Mouse (Mus musculus): ENCODE results near the gene Btbd1. TPM values are rescaled to one million over a fixed set of nuclear protein-coding genes. Genes with fewer than 3 reads are reported as not detected.
A peak's percentile ranks its signal among the peaks of the same experiment; 100 is the strongest.

Btbd1 gene
- polyA plus RNA-seq (2015; fragmentation: Nextera tagmentation; extraction: Ambion mirVana), result 64.6 and 68.4 TPM in 2 replicates

DNA sequence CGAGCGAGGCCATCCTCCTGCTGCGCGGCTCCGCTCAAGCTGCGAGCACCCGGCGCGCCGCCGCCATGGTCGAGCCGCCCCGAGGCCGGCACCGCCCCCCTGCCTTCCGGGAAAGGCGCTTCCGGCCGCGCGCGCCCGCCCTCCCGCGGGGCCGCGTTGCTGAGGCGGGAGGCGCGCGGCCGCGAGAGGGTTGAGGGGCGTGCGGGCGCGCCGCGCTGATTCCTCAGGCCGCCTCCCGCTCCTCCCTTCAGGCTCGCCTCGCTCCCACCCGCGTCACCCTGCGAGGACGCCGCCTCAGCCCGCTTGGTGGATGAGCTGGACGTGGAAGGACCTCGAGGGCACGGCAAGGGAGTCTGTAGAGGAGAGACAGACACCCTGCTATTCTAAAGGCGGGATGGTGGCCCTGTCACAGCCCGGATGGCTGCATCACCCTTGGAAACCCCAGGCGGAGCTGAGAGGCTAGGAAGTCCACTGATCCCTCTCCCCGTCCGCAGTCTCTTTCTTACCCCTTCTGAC lies at the start of gene Btbd1:
Gene Btbd1, minus strand, starts transcription at position 53 of the 516 bp plus-strand sequence.
- peak within 1 kb of the TSS; percentile 76 for H3K4me2 ChIP-seq
- no peaks in the 10 kb centered on the region for H3K9me3 ChIP-seq
- peak; percentile 92 for ATAC-seq (ENCODE audit: borderline replicate concordance, extremely low read depth, low FRiP score, low TSS enrichment)
- peak within 1 kb of the TSS; percentile 85 for H3K4me3 ChIP-seq
- H3K27me3 ChIP-seq, result no peaks in the 10 kb centered on the region
- H3K36me3 ChIP-seq, result no peaks in the 10 kb centered on the region
- H3K27ac ChIP-seq, result peak within 1 kb of the TSS; percentile 96
- WGBS, result under 1% methylated on average over 37 of the region's 58 CpGs
- H3K9ac ChIP-seq, result peak within 1 kb of the TSS; percentile 89
- peaks cover 37% of the 10 kb centered on the region for H3K4me1 ChIP-seq

- no peak for ATAC-seq (ENCODE audit: borderline replicate concordance, extremely low read depth, low FRiP score, low TSS enrichment)
- H3K9me3 ChIP-seq, result no peaks in the 10 kb centered on the region
- no peaks in the 10 kb centered on the region for H3K36me3 ChIP-seq
- no peaks in the 10 kb centered on the region for H3K27me3 ChIP-seq
- no peak overlapping the region for H3K4me2 ChIP-seq
- H3K4me1 ChIP-seq, result peaks cover 17% of the 10 kb centered on the region; the same call in 1 of the 2 replicates
- 41% methylated on average over 9 of the region's 9 CpGs for WGBS
- no peak overlapping the region for H3K27ac ChIP-seq
- H3K4me3 ChIP-seq, result no peak overlapping the region
- H3K9ac ChIP-seq, result no peak overlapping the region
Observed at GRCm38 (mm10) chr7:81875372-81875771, 46.1 kb upstream of the Btbd1 start.

- no peak overlapping the region for H3K9ac ChIP-seq
- no peak overlapping the region for H3K4me2 ChIP-seq
- WGBS, result 58% methylated on average over 6 of the region's 6 CpGs
- no peaks in the 10 kb centered on the region for H3K27me3 ChIP-seq
- ATAC-seq (ENCODE audit: borderline replicate concordance, extremely low read depth, low FRiP score, low TSS enrichment), result no peak
- H3K36me3 ChIP-seq, result no peaks in the 10 kb centered on the region
- H3K4me1 ChIP-seq, result peaks cover 17% of the 10 kb centered on the region; the same call in 1 of the 2 replicates
- H3K9me3 ChIP-seq, result no peaks in the 10 kb centered on the region
- no peak overlapping the region for H3K4me3 ChIP-seq
- no peak overlapping the region for H3K27ac ChIP-seq
Observed at GRCm38 (mm10) chr7:81874636-81875035, 45.4 kb upstream of the Btbd1 start.

DNA sequence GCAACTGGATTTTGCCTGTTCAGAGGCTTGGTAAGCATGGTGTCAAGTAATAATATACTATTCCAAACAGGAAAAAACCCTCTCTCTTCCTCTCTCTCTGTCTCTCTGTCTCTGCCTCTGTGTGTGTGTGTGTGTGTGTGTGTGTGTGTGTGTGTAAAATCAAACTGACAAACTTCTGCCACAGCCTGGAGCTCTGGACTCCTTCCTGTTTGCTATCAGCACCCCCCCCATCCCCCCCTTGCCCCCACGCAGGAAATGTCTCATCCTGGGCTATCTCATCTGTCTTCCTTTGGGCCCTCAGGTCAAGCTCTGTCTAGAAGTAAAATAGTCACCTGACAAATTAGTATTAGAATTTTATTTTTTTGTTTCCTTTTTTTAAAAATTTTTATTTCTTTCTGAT lies 44.6 kb upstream of the Btbd1 start:
- no peak overlapping the region for H3K4me2 ChIP-seq

DNA sequence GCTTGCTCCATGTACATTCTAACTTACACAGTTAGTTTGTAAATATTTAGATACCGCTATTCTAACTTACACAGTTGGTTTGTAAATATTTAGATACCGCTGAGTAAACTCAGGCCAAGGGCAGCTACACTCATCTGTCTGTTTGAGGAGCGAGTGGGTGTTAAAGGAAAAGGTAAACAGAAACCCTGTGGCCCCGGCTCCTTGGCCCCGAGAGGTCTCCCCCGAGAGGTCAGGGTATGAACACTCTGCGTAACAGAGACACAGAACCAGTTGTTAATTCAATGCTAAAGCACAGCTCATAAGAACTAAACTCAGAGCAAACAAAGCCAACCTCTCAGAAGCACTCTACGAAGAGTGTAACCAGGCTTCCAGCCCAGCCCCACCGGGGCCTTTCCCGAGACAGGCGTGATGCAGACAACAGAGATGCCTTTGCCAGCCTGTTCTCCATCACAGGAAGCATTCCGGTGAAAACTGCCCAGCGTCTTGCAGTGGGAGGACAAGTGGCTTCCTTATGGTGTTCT lies 43.3 kb upstream of the Btbd1 start:
- ATAC-seq (ENCODE audit: borderline replicate concordance, extremely low read depth, low FRiP score, low TSS enrichment), result peak; percentile 71
- H3K27ac ChIP-seq, result no peak overlapping the region
- H3K9me3 ChIP-seq, result no peaks in the 10 kb centered on the region
- no peaks in the 10 kb centered on the region for H3K27me3 ChIP-seq
- no peak overlapping the region for H3K4me2 ChIP-seq
- H3K9ac ChIP-seq, result no peak overlapping the region
- no peaks in the 10 kb centered on the region for H3K36me3 ChIP-seq
- peaks cover 17% of the 10 kb centered on the region; the same call in 1 of the 2 replicates for H3K4me1 ChIP-seq
- no peak overlapping the region for H3K4me3 ChIP-seq
- 22% methylated on average over 13 of the region's 13 CpGs for WGBS

More for the DNA sequence above, 44.6 kb upstream of the Btbd1 start:
- Histone ChIP-seq H3K9ac (no peak overlapping the region), H3K36me3 (no peaks in the 10 kb centered on the region), H3K4me1 (peaks cover 17% of the 10 kb centered on the region; the same call in 1 of the 2 replicates), H3K4me3 (no peak overlapping the region), H3K9me3 (no peaks in the 10 kb centered on the region), H3K27ac (no peak overlapping the region), H3K27me3 (no peaks in the 10 kb centered on the region)
- ATAC-seq (ENCODE audit: borderline replicate concordance, extremely low read depth, low FRiP score, low TSS enrichment), result no peak
- 25% methylated on average over 1 of the region's 1 CpGs for WGBS

GRCm38 (mm10) chr7:81868158-81868557 lies 38.9 kb upstream of the Btbd1 start:
- no peak for ATAC-seq (ENCODE audit: borderline replicate concordance, extremely low read depth, low FRiP score, low TSS enrichment)
- Histone ChIP-seq H3K4me1 (peaks cover 13% of the 10 kb centered on the region; the same call in 1 of the 2 replicates), H3K4me3 (no peak overlapping the region), H3K9ac (no peak overlapping the region), H3K36me3 (no peaks in the 10 kb centered on the region), H3K27me3 (no peaks in the 10 kb centered on the region), H3K4me2 (no peak overlapping the region), H3K9me3 (no peaks in the 10 kb centered on the region), H3K27ac (no peak overlapping the region)
- WGBS, result 31% methylated on average over 6 of the region's 6 CpGs

DNA sequence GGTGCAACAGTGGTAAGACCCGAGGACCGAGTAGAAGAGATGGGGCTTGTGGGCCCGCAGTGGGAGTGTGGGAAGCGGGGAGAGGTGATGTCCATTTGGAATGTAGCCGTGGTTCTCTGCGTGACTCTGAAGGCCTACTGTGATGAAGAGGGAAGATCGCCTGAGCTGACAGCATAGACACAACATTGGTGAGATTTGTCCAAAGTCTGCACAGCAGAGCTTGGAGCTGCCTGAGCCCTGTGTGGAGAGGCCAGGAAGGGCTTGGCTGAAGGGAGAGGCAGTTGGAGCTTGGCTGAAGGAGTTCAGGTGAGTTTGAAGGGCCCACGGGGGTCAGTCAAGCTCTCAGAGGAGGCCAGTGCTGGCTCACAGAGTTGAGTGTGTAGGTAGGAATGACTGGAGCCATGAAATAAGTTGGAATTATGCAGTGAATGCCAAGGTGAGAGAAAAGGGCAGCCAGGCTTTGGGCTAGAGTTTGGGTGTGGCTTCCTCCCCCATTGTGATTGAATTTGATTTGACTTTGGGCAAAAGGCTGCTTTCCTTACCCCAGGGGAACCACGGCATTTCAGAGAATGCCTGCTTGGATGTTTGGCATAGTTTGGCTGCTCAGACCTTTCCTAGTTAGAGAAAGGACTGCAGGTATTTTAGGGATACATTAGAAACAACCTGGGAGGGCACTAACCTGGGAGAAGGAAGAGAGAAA lies 38.1 kb upstream of the Btbd1 start:
- Histone ChIP-seq H3K4me2 (no peak overlapping the region), H3K9ac (no peak overlapping the region), H3K27me3 (peaks cover under 1% of the 10 kb centered on the region; the same call in 1 of the 2 replicates), H3K4me3 (no peak overlapping the region), H3K4me1 (peaks cover 5% of the 10 kb centered on the region; the same call in 1 of the 2 replicates), H3K27ac (no peak overlapping the region), H3K9me3 (no peaks in the 10 kb centered on the region), H3K36me3 (no peaks in the 10 kb centered on the region)
- ATAC-seq (ENCODE audit: borderline replicate concordance, extremely low read depth, low FRiP score, low TSS enrichment), result no peak
- 81% methylated on average over 9 of the region's 9 CpGs for WGBS

- Histone ChIP-seq H3K9me3 (no peaks in the 10 kb centered on the region), H3K4me1 (peaks cover 5% of the 10 kb centered on the region; the same call in 1 of the 2 replicates), H3K4me3 (no peak overlapping the region), H3K36me3 (no peaks in the 10 kb centered on the region), H3K27me3 (peaks cover 15% of the 10 kb centered on the region; the same call in 1 of the 2 replicates), H3K4me2 (no peak overlapping the region), H3K9ac (no peak overlapping the region), H3K27ac (no peak overlapping the region)
- ATAC-seq (ENCODE audit: borderline replicate concordance, extremely low read depth, low FRiP score, low TSS enrichment), result no peak
- WGBS, result 91% methylated on average over 6 of the region's 6 CpGs
Observed at GRCm38 (mm10) chr7:81865937-81866336, 36.7 kb upstream of the Btbd1 start.

- no peaks in the 10 kb centered on the region for H3K9me3 ChIP-seq
- no peak for ATAC-seq (ENCODE audit: borderline replicate concordance, extremely low read depth, low FRiP score, low TSS enrichment)
- H3K36me3 ChIP-seq, result no peaks in the 10 kb centered on the region
- H3K27me3 ChIP-seq, result peaks cover 28% of the 10 kb centered on the region; the same call in 1 of the 2 replicates
- no peak overlapping the region for H3K9ac ChIP-seq
- 88% methylated on average over 6 of the region's 6 CpGs for WGBS
- no peak overlapping the region for H3K4me2 ChIP-seq
- no peak overlapping the region for H3K4me3 ChIP-seq
- H3K27ac ChIP-seq, result no peak overlapping the region
- peaks cover 10% of the 10 kb centered on the region for H3K4me1 ChIP-seq
Observed at GRCm38 (mm10) chr7:81864552-81864951, 35.3 kb upstream of the Btbd1 start.

GRCm38 (mm10) chr7:81862587-81863583 lies 33.7 kb upstream of the Btbd1 start:
- Histone ChIP-seq H3K27me3 (peaks cover 45% of the 10 kb centered on the region), H3K4me3 (no peak overlapping the region), H3K9me3 (no peaks in the 10 kb centered on the region), H3K4me1 (peaks cover 22% of the 10 kb centered on the region), H3K36me3 (no peaks in the 10 kb centered on the region), H3K9ac (no peak overlapping the region), H3K27ac (peak overlapping the region; percentile 76), H3K4me2 (peak overlapping the region; percentile 33)
- ATAC-seq (ENCODE audit: borderline replicate concordance, extremely low read depth, low FRiP score, low TSS enrichment), result no peak; the same call in 1 of the 2 replicates
- WGBS, result 53% methylated on average over 24 of the region's 24 CpGs

DNA sequence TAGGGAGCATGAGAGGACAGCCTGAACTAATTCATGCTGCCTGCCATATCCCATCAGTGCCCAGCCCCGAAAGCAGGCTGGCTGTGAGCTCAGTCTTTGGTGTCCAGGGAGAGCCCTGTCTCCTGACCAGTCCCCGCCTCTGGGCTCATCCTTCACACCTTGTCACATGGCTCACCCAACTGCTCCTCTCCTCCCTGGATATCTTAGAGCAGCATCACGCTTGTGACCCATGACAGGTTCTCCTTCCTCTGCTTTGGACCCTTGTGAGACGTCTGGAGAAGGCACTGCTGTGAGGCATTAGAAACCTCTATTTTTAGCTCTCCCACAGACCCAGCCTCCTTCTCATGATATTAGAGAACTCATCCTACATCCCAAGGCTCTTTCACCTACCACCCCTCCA lies 32.7 kb upstream of the Btbd1 start:
- no peak for ATAC-seq (ENCODE audit: borderline replicate concordance, extremely low read depth, low FRiP score, low TSS enrichment)
- Histone ChIP-seq H3K9me3 (no peaks in the 10 kb centered on the region), H3K4me2 (no peak overlapping the region), H3K4me1 (peaks cover 22% of the 10 kb centered on the region), H3K4me3 (no peak overlapping the region), H3K27ac (no peak overlapping the region), H3K36me3 (no peaks in the 10 kb centered on the region), H3K27me3 (peaks cover 54% of the 10 kb centered on the region), H3K9ac (no peak overlapping the region)
- WGBS, result 37% methylated on average over 4 of the region's 4 CpGs

All from lung, embryonic 15.5 days (tissue).